Mouse (Mus musculus) heart, postnatal 25 days (tissue): ENCODE data around the gene Svs2. TPM values are rescaled to one million over a fixed set of nuclear protein-coding genes. Genes with fewer than 3 reads are reported as not detected.

Experiments used
- total RNA-seq, 2 experiments: library from RNA; stranded (reverse); gene quantifications; 2 replicates each; pipeline ENCODE4 v1.2.3; 2021

Svs2 gene
- total RNA-seq, 2 experiments from 2014 or later = not detected

Other genes with a start within 250 kb of the Svs2 start
- gene Ywhab, start 243.5 kb downstream of the Svs2 start, total RNA-seq = 10 to 100 TPM; 74.3 to 82.2 TPM
- 1 to 10 TPM in 1 of 2 experiments, under 1 TPM in 1; 0.96 to 1.3 TPM for gene Pabpc1l, start 213.0 kb downstream of the Svs2 start, total RNA-seq
- 10 to 100 TPM; 14.8 to 18.5 TPM for gene Stk4, start 168.1 kb downstream of the Svs2 start, total RNA-seq
- 10 to 100 TPM; 17.8 to 18.7 TPM for gene Tomm34, start 167.3 kb downstream of the Svs2 start, total RNA-seq
- not detected for gene Kcns1, start 67.4 kb downstream of the Svs2 start, total RNA-seq
- gene Wfdc5, start 55.7 kb downstream of the Svs2 start, total RNA-seq = not detected
- not detected for gene Wfdc12, start 47.9 kb downstream of the Svs2 start, total RNA-seq
- not detected for gene Wfdc15a, start 38.3 kb downstream of the Svs2 start, total RNA-seq
- gene Wfdc15b, start 16.8 kb downstream of the Svs2 start, total RNA-seq = not detected
- gene Svs3b, start 18.2 kb upstream of the Svs2 start, total RNA-seq = not detected
- gene Svs4, start 40.0 kb upstream of the Svs2 start, total RNA-seq = not detected
- not detected for gene Svs3a, start 50.8 kb upstream of the Svs2 start, total RNA-seq
- not detected for gene Svs6, start 78.3 kb upstream of the Svs2 start, total RNA-seq
- not detected for gene Svs5, start 94.3 kb upstream of the Svs2 start, total RNA-seq
- 1 to 10 TPM; 3.1 to 7.2 TPM for gene Slpi, start 150.6 kb upstream of the Svs2 start, total RNA-seq
- gene Rbpjl, start 164.7 kb upstream of the Svs2 start, total RNA-seq = not detected
- gene Matn4, start 166.7 kb upstream of the Svs2 start, total RNA-seq = under 1 TPM; 0.42 to 0.52 TPM
- 10 to 100 TPM; 19.7 to 22.4 TPM for gene Sdc4, start 205.4 kb upstream of the Svs2 start, total RNA-seq
- gene Sys1, start 218.5 kb upstream of the Svs2 start, total RNA-seq = 10 to 100 TPM; 22.2 to 26.8 TPM
- gene Gm20458, start 222.5 kb upstream of the Svs2 start, total RNA-seq = 1 to 10 TPM; 1.4 to 2.5 TPM
- not detected for gene Trp53tg5, start 235.3 kb upstream of the Svs2 start, total RNA-seq
- gene Dbndd2, start 247.6 kb upstream of the Svs2 start, total RNA-seq = 10 to 100 TPM; 14.4 to 21.9 TPM